Mouse (Mus musculus) small intestine, adult 2 months (tissue): Measurements from ENCODE around the gene Tgm3. TPM values are rescaled to one million over a fixed set of nuclear protein-coding genes. Genes with fewer than 3 reads are reported as not detected.

Experiments
- H3K27ac ChIP-seq: fragments of 200-500 bp; 2 replicates; pipeline ENCODE4 v1.5.1; 2012; ENCODE audit warnings: low read depth, low read length, control low read depth, inconsistent platforms; ENCODE audit not compliant: insufficient read depth
- H3K27me3 ChIP-seq: fragments of 200-500 bp; 2 replicates; pipeline ENCODE4 v1.6.1; 2012; ENCODE audit warnings: mild to moderate bottlenecking, moderate library complexity, low read length, inconsistent platforms; ENCODE audit not compliant: control insufficient read depth, insufficient read depth
- H3K36me3 ChIP-seq: fragments of 200-500 bp; 2 replicates; pipeline ENCODE4 v1.6.1; 2012; ENCODE audit warnings: mild to moderate bottlenecking, low read length, control low read depth, inconsistent platforms; ENCODE audit not compliant: control insufficient read depth, insufficient read depth
- H3K4me1 ChIP-seq: fragments of 200-500 bp; 2 replicates; pipeline ENCODE4 v1.6.1; 2012; ENCODE audit warnings: low read length, inconsistent platforms, mixed read lengths; ENCODE audit not compliant: control insufficient read depth, insufficient read depth, insufficient read length
- H3K4me3 ChIP-seq: fragments of 200-500 bp; 2 replicates; pipeline ENCODE4 v1.5.1; 2012; ENCODE audit warnings: low read depth, mild to moderate bottlenecking, control low read depth, inconsistent platforms, low read length, moderate library complexity
- CTCF ChIP-seq: fragments of 200-500 bp; IDR thresholded peaks from 2 replicates; pipeline ENCODE4 v1.5.1; 2012; ENCODE audit warnings: low read depth, mild to moderate bottlenecking, control low read depth, inconsistent platforms, low read length, moderate library complexity, mixed read lengths; ENCODE audit not compliant: insufficient replicate concordance, insufficient read length; ENCODE audit errors: extremely low read depth
- POLR2A ChIP-seq: fragments of 200-500 bp; IDR thresholded peaks from 2 replicates; pipeline ENCODE4 v1.6.1; 2012; ENCODE audit warnings: low read depth, mild to moderate bottlenecking, control low read depth, inconsistent platforms, low read length, moderate library complexity
- WGBS: fragments of 180-500 bp; shearing (Covaris S2); methylation state at CpG from one replicate; pipeline ENCODE4 v1.1.7; 2018; 5-methylcytosine and 5-hydroxymethylcytosine counted together
- polyA plus RNA-seq: library from polyadenylated mRNA; depleted of rRNA; stranded (reverse); fragments of >200 nt; gene quantifications from 2 replicates; pipeline ENCODE4 v1.2.3, GENCODE M21; 2012

Gene Tgm3
- polyA plus RNA-seq, 1 experiment = not detected

DNA sequence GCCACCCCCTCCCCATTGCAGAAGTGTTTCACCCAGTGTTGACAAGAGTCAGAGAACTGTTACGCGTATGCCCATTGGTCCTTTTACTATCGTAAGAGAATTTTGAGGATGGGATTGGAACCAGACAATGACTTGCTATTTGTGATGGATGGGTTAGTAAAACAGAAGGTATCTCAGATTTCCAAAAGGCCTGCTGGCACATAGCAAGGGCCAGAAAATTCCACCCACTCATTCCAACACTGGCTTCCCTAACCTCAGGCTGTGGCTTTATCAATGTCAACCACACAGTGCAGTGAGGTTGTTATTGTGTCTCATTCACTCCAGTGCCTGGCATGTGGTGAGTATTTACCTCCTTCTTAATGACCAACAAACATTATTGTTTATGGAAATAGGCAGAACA is 11.5 kb upstream of the Tgm3 start:
- H3K4me1 ChIP-seq = no peaks in the 10 kb centered on the region
- H3K4me3 ChIP-seq = no peak overlapping the region
- TF ChIP-seq POLR2A (no peak), CTCF (no peak)
- H3K27me3 ChIP-seq = no peaks in the 10 kb centered on the region
- no peak overlapping the region for H3K27ac ChIP-seq
- 96% methylated on average over 3 of the region's 3 CpGs for WGBS
- no peaks in the 10 kb centered on the region for H3K36me3 ChIP-seq

DNA sequence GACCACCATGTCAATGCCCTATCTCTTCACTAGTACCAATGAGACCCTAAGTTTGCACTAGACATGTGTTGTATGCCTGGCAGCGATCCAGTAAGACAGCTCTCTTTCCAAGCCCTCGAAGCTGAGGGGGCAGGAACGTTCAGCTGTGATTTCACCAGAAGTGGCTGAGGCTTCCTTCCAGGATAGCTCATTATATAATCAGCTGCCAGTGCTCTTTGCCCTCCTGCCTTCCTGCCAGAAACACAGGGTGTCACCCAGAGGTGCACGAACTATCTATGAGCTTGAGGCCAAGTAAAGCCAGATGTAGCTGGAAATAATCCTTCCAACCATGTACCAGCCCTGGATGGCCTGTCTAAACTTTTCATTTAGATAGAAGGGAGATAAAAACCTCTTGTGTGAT is 8.1 kb upstream of the Tgm3 start:
- WGBS = 22% methylated on average over 4 of the region's 4 CpGs
- Histone ChIP-seq H3K4me3 (no peak overlapping the region), H3K4me1 (no peaks in the 10 kb centered on the region), H3K36me3 (no peaks in the 10 kb centered on the region), H3K27me3 (no peaks in the 10 kb centered on the region), H3K27ac (no peak overlapping the region)
- TF ChIP-seq CTCF = no peak
- TF ChIP-seq POLR2A = no peak

- no peaks in the 10 kb centered on the region for H3K36me3 ChIP-seq
- no peak for TF ChIP-seq POLR2A
- no peak for TF ChIP-seq CTCF
- no peaks in the 10 kb centered on the region for H3K27me3 ChIP-seq
- no peaks in the 10 kb centered on the region for H3K4me1 ChIP-seq
- WGBS = 77% methylated on average over 2 of the region's 2 CpGs
- H3K27ac ChIP-seq = no peak overlapping the region
- no peak overlapping the region for H3K4me3 ChIP-seq
Observed at GRCm38 (mm10) chr2:130009371-130009770, 2.8 kb upstream of the Tgm3 start.

GRCm38 (mm10) chr2:130013646-130014045 is 1.5 kb downstream of the Tgm3 start:
- no peak overlapping the region for H3K27ac ChIP-seq
- no peaks in the 10 kb centered on the region for H3K4me1 ChIP-seq
- no peaks in the 10 kb centered on the region for H3K36me3 ChIP-seq
- TF ChIP-seq POLR2A (no peak), CTCF (no peak)
- H3K4me3 ChIP-seq = no peak overlapping the region
- no peaks in the 10 kb centered on the region for H3K27me3 ChIP-seq

- no peaks in the 10 kb centered on the region for H3K36me3 ChIP-seq
- H3K4me1 ChIP-seq = no peaks in the 10 kb centered on the region
- no peak overlapping the region for H3K27ac ChIP-seq
- no peaks in the 10 kb centered on the region for H3K27me3 ChIP-seq
- H3K4me3 ChIP-seq = no peak overlapping the region
- no peak for TF ChIP-seq POLR2A
- no peak for TF ChIP-seq CTCF
- WGBS = 77% methylated on average over 2 of the region's 2 CpGs
Observed at GRCm38 (mm10) chr2:130015196-130015595, 3.0 kb downstream of the Tgm3 start.

DNA sequence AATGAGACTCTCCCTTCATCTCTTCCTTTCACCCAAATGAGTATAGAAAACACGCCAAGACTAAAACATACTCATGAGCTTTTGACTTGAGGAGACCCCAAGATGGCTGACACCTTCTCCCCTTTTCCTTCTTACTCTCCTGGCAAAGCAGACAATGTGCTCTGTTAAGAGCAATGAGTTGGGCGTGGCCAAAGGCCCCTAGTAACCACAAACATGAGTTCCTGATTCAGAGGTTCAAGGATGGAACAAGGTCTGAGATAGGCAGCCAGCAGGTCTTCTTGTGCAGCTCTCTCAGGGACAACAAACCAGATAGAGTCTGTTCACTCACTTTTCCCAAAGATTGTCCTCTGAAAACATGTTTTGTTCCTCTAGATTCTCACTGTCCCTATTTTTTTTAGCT is 5.9 kb downstream of the Tgm3 start:
- TF ChIP-seq POLR2A (no peak), CTCF (no peak)
- WGBS = 74% methylated on average over 2 of the region's 2 CpGs
- H3K27me3 ChIP-seq = no peaks in the 10 kb centered on the region
- no peaks in the 10 kb centered on the region for H3K36me3 ChIP-seq
- H3K27ac ChIP-seq = no peak overlapping the region
- no peak overlapping the region for H3K4me3 ChIP-seq
- H3K4me1 ChIP-seq = no peaks in the 10 kb centered on the region

GRCm38 (mm10) chr2:130027890-130028289 is 15.7 kb downstream of the Tgm3 start:
- WGBS = 43% methylated on average over 4 of the region's 4 CpGs
- TF ChIP-seq CTCF = no peak
- no peak for TF ChIP-seq POLR2A
- Histone ChIP-seq H3K27ac (no peak overlapping the region), H3K4me3 (no peak overlapping the region), H3K36me3 (no peaks in the 10 kb centered on the region), H3K4me1 (no peaks in the 10 kb centered on the region), H3K27me3 (no peaks in the 10 kb centered on the region)

DNA sequence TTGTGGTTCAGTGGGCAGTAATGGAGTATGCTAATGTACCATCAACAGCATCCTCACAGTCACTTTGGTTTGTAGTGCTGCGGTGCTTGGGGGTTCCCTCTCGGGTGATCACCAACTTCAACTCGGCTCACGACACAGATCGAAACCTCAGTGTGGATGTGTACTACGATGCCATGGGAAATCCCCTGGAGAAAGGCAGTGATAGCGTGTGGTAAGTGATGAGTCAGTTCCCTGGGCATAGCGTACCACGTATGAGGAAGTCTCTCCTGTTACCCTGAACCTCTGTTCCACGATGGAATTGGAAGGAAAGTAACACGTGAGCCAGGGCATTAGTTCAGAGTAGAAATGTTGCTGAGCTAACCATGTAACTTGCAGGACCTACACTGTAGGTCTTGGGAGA is 17.7 kb downstream of the Tgm3 start:
- Histone ChIP-seq H3K4me1 (no peaks in the 10 kb centered on the region), H3K36me3 (no peaks in the 10 kb centered on the region), H3K27ac (no peak overlapping the region), H3K27me3 (no peaks in the 10 kb centered on the region), H3K4me3 (no peak overlapping the region)
- no peak for TF ChIP-seq CTCF
- no peak for TF ChIP-seq POLR2A
- 79% methylated on average over 11 of the region's 11 CpGs for WGBS
